Mouse (Mus musculus): ENCODE results near the gene Iffo2.
"Not testable (repeated sequence)": the region's sequence is repeated elsewhere in the genome, so short reads cannot be mapped to it uniquely, and the experiment has no call there.

Gene Iffo2

DNA sequence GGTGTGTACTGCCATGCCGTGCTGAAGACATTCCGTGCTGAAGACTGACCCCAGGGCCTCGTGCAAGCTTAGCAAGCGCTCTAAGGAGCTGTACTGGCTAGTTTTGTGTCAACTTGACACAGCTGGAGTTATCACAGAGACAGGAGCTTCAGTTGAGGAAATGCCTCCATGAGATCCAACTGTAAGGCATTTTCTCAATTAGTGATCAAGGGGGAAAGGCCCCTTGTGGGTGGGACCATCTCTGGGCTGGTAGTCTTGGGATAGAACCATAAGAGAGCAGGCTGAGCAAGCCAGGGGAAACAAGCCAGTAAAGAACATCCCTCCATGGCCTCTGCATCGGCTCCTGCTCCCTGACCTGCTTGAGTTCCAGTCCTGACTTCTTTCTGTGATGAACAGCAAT lies at the start of gene Iffo2:
Gene Iffo2 (plus strand): TSS at position 301 of the 400 bp plus-strand sequence.
- not testable (repeated sequence) for DNase-seq (ENCODE audit: low spot score in 2 of 2)

DNA sequence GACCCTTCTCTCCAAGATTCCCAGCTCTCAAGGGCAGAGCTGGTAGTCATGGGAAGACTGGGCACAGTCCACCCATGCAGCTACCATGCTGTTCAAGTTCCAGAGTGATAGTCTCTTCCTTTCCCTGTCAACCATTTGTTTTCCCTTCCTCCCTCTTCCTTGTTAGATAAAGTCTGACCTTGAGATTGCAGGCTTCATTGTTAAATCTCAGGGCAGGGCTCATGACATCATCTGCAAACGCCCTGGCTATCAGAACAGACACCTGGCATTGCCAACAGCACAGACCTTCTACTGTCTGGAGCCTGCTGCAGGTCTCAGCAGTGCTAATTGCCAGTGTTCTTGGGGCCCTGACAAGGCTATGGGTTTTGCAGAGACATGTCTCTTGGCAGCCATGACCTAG lies 48.9 kb upstream of the Iffo2 start:
- DNase-seq (ENCODE audit: low spot score in 2 of 2), result no peak

DNA sequence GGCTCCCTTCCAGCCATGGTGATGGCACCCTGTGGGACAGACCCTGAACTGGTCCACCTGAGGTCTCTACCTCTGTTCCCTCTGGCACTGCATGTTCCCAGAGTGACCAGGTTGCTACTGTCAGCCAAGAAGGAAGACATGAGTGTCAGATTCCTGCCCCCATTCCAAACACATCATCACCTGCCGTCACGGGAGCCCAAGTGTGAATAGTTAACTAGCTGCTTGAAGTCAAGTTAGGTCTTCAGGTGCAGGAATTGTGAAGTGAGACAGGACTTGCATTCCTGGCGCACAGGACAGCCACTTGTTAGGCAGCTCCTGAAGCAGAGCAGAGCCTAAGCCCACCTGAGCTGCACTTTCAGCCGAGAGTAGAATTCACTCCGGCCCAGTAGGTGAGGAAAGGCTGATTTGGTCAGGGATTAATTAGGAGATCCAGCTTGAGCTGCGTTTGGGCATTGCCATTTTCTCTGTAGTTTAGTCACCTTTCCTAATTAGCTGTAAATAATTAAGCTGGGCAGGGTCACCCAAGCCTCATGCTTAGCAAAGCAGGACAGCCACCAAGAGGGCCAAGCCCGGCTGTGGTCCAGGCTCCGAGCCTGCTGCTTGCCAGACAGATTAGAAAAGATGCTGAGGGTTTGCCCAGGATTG lies 46.8 kb upstream of the Iffo2 start:
- no peak for DNase-seq (ENCODE audit: low spot score in 2 of 2)

GRCm38 (mm10) chr4:139484496-139484895 lies 45.9 kb upstream of the Iffo2 start:
- DNase-seq (ENCODE audit: low spot score in 2 of 2), result no peak

GRCm38 (mm10) chr4:139487085-139487484 lies 43.3 kb upstream of the Iffo2 start:
- DNase-seq (ENCODE audit: low spot score in 2 of 2), result no peak

GRCm38 (mm10) chr4:139488325-139488724 lies 42.0 kb upstream of the Iffo2 start:
- DNase-seq (ENCODE audit: low spot score in 2 of 2), result no peak

DNA sequence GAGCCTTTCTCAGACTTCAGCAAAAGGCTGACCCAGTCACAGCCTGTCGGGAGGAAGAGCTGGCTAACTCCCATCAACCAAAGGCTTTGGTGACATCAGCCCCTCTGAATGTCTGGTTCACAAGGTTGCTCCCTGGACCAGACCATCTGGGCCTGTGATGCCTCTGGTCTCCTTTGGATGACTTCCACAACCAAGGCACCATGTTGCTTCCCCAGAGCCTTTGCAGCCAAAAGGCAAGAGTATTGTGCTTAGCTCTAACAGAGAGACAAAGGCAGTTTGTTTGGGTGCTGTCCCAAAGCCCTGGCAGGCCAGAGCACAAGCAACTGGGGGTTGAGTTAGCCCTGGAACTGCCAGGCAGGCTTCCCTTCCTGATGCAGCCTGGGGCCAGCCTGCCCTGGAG lies 40.4 kb upstream of the Iffo2 start:
- DNase-seq (ENCODE audit: low spot score in 2 of 2), result peak in 1 of 2 experiments; percentile 56

DNA sequence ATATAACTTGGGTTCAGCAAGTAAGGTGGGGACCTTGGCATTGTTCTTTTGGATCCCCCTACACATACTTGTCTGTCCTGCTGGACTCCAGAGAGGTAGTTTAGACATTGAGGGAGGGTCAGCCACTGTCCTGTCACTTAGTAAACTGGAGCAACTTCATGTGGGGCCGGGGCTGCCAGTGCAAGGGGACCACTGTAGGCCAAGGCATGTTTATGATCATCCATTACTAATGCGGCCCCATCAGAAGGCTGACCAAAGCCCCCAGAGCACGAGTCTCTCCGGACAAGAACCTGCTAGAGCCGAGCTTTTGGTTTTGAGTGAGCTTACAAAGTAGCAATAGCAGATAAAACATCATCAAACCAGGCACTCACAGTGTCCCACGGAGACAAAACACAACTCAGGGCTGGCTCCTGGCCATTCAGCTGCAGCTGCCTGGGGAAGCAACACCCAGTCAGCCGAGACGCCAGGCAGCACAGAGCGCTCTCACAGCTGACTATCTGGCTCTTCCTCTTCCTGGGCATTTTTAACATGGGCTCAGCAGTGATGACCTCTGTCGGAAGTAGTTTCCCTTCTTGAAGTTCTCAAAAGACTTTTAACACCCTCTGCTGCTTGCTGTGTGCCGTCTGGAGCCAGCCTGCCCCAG lies 39.8 kb upstream of the Iffo2 start:
- peak in 1 of 2 experiments; percentile 62 for DNase-seq (ENCODE audit: low spot score in 2 of 2)

DNA sequence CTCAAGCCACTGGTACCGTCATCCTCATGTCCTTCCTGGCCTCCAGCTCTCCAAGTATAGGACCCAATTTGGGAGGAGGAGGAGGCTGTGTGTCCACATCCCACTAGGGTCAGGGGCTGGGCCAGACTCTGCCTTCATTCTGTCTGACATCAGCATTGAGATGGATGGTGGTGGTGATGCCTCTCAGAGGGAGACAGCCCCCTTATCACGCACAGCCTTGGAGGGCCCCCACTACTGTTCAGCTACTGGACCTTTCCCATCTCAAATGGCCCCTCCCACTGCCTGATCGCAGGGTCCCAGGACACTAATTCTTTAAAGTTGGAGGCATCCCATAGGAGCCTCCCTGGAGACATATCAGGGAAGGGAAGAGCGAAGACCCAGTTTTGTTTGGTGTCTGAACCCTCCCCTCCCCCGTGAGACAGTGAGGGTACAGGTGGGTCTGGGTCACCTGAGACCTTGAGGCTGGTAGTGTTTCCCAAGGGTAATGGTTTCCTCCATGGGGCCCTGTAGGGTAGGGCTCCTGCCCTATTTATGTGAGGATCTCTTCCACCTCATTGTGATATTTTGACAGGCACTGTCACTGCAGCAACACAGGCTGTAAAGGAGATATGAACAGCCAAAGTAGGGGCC lies 38.7 kb upstream of the Iffo2 start:
- no peak for DNase-seq (ENCODE audit: low spot score in 2 of 2)

- no peak for DNase-seq (ENCODE audit: low spot score in 2 of 2)
Measured at GRCm38 (mm10) chr4:139492258-139492833, 38.0 kb upstream of the Iffo2 start.

DNA sequence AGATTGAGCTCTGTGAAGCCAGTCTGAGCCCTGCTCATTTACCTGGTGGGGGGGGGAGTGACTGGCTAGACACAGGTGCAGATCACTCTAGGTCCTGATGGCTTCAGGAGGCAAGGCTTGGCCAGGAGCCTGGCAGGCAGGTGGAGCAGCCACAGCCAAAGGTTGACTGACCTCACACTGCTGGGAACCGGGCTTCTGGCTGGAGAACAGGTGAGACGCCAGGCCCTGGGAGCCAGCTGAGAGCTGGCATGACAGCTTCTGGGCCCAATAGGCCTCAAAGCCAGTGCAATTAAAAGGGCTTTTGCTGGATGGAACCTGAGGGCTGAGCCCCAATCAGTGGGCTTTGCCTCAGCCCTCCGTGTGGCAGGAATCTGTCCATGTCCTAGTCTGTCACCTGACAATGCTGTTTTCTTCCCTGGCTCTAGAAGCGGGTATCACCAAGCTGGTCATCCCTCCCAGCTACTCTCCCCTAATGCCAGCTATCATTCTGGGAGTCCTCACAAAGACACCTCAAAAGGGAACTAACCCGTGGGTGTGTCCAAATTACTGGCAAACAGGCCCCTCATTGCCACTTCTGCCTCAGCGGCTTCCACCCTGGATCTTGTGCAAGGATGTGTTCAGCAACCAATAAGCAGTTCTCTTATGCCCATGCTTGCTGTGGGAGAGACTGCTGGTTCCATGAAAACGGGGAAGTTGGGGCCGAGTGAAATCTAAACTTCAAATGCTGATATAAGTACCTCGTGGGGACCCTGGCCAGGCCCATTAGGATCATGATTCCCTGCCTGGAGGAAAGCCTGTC lies 36.9 kb upstream of the Iffo2 start:
- no peak for DNase-seq (ENCODE audit: low spot score in 2 of 2)

- DNase-seq (ENCODE audit: low spot score in 2 of 2), result peak in 1 of 2 experiments; percentile 24
Measured at GRCm38 (mm10) chr4:139500814-139501213, 29.5 kb upstream of the Iffo2 start.

- DNase-seq (ENCODE audit: low spot score in 2 of 2), result no peak
Measured at GRCm38 (mm10) chr4:139501702-139502101, 28.6 kb upstream of the Iffo2 start.

DNA sequence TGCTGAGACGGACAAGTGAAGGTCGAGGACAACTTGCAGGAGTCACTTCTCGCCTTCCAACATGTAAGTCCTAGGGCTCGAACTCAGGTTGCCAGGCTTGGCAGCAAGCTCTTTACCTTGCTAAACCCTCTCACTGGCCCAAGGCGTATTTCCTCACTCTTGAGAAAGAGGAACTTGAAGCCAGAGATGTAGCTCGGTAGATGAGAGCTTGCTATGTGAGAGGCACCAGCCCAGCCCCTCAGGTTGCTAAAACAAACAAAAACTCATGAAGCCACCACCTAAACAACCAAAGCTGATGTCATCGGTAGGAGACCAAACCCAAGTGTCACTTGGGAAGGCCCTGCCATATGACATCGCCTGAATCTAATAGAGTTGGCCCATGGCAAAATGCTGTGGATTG lies 26.4 kb upstream of the Iffo2 start:
- no peak for DNase-seq (ENCODE audit: low spot score in 2 of 2)

GRCm38 (mm10) chr4:139505716-139506115 lies 24.6 kb upstream of the Iffo2 start:
- no peak for DNase-seq (ENCODE audit: low spot score in 2 of 2)

GRCm38 (mm10) chr4:139506727-139507126 lies 23.6 kb upstream of the Iffo2 start:
- DNase-seq (ENCODE audit: low spot score in 2 of 2), result no peak

DNA sequence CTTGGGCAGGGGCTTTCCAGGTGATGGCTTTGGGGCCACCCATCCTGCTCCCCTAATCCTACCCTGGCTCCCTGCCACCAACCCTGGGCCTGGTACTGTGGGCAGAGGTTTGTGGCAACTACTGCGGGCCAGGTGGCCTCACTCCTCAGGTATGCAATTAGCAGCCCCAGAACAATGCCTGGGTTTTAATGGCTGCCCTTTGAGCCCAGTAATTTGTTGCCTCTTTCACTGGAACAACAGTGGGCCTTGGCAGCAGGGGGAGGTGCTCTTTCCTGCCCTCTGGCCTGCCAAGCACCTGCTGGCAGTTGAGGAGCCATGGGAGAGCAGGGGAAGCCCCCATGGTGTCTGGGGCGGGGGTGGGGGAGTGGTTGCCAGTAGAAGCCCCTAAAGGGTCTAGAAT lies 21.3 kb upstream of the Iffo2 start:
- no peak for DNase-seq (ENCODE audit: low spot score in 2 of 2)

- no peak for DNase-seq (ENCODE audit: low spot score in 2 of 2)
Measured at GRCm38 (mm10) chr4:139511557-139511956, 18.8 kb upstream of the Iffo2 start.

DNA sequence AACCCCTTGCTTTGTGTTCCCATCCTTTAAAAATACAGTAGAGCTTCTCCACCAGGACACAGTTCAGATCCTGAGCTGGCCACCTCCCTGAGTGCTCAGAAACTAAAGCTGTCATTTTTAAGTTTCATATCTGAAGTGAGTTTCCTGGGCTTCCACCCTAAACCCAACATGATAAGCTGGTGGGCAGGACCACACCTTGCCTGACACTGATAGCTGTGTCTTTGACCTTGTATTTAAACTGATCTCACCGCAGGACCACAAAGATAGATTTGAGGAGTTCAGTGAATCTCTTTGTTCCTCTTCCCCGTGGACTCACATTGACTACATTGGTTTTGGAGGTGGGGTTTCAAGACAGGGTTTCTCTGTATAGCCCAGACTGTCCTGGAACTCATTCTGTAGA lies 17.4 kb upstream of the Iffo2 start:
- DNase-seq (ENCODE audit: low spot score in 2 of 2), result no peak

DNA sequence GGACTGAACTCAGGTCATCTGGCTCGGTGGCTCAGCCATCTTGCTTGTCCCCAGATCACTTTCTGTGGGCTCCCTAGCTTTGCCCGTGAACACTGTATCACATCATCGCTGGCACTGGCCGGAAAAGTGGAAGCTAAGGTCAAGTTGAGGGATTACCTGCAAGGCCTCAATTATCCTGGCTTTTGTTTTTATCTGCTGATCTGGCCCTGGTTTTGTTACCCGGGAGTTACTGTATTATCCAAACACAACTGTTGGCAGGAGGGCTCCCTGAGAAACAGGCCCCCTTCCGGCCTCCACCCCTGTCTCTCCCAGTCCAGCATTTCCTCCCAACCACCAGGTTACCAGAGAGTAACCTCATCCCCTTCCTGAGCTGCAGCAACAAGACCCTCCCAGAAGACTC lies 11.1 kb upstream of the Iffo2 start:
- DNase-seq (ENCODE audit: low spot score in 2 of 2), result no peak

DNA sequence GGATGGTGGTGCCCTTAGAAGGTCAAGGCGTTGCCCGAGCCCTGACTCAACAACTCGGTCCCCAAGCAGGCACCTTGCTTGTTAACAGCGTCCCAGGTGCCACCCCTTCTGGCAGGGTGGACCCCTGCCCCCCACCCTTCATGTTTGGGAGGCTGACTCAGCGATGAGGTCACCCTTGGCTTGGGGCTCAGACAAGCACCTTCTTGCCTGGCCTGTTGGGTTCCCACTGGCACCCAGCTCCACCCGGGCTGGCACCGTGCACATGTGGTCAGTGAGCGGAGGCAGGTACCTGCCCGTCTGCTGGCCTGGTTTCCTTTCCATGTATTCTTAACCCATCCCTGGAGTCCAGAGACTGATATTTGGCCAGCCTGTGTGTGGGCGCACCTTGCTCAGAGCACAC lies 8.4 kb upstream of the Iffo2 start:
- DNase-seq (ENCODE audit: low spot score in 2 of 2), result no peak

- DNase-seq (ENCODE audit: low spot score in 2 of 2), result peak; percentile 10
Measured at GRCm38 (mm10) chr4:139526475-139526874, 3.9 kb upstream of the Iffo2 start.

Measured in left cerebral cortex, adult 9 months (tissue).